Mouse (Mus musculus) thymus, postnatal 0 days (tissue): ENCODE results near the gene Sdk1. TPM values are rescaled to one million over a fixed set of nuclear protein-coding genes. Genes with fewer than 3 reads are reported as not detected.
"Not testable (repeated sequence)": the region's sequence is repeated elsewhere in the genome, so short reads cannot be mapped to it uniquely, and the experiment has no call there.

Experiments used
- DNase-seq: peaks from one replicate; pipeline ENCODE4 v3.0.0-alpha.2; 2015; ENCODE audit warnings: low spot score
- polyA plus RNA-seq: library from polyadenylated mRNA; unstranded; fragments of >200 nt; fragmentation: Nextera tagmentation; extraction: Ambion mirVana; gene quantifications from 2 replicates; pipeline ENCODE4 v1.2.1, GENCODE M21; 2015

Gene Sdk1
- polyA plus RNA-seq, 1 experiment from 2014 or later: 0.55 TPM

DNA sequence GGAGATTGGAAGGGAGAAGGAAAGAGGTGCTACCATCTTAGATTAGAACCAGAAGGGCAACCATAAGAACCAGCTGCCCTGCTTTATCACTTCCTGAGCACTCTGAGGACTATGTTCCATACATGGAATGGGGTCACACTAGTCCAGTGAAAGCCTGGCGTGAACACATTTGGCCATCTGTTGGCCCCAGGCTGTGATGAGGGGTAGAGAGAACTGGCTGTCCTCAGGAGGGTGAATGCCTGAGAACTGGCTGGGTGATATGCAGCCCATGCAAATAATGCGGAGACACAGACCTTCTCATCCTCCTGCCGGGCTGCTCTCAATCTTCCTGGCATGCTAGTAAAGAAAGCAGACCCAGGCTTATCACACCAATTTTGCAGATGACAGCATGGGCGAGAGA lies 384.1 kb downstream of the Sdk1 start:
- DNase-seq: no peak

DNA sequence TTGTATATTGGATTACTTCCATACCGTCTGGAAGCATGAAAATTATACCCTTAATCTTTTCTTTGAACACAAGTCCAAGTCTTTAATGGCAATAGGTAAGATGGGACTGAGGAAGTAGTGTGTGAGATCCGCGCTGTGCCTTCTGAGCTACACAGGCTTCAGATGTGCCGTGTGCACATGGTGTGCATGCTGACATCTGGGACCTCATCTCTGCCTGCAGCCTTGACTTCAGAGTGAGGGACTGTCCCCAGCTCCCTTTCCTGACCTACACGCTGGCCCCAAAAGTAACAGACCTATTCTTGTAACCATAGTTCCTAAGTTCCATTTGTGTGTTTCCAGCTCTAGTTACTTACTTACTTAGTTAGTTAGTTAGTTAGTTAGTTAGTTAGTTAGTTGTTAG lies 390.4 kb downstream of the Sdk1 start:
- no peak for DNase-seq

GRCm38 (mm10) chr5:141633271-141633670 lies 392.0 kb downstream of the Sdk1 start:
- no peak for DNase-seq

GRCm38 (mm10) chr5:141636406-141636805 lies 395.1 kb downstream of the Sdk1 start:
- DNase-seq: no peak

GRCm38 (mm10) chr5:141637054-141637453 lies 395.8 kb downstream of the Sdk1 start:
- DNase-seq: not testable (repeated sequence)

GRCm38 (mm10) chr5:141645671-141646070 lies 404.4 kb downstream of the Sdk1 start:
- DNase-seq: no peak

DNA sequence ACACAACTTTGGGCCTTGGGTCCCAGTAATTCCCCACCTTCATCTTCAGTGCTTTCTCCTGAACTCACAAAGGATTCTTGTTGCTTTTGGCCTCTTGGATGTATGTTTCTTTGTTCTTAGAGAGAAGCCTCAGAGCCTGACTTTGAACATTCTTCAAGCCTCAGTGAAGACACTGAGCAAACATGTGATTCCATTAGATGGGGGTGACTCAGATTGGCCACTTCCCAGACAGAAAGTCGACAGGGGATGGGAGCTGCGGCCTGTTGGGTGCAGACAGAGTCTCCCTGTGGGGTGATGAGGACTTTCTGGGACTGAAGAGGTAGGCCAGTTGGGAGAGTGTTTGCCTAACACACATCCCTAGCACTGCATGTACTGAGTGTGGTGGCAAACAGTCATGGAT lies 405.3 kb downstream of the Sdk1 start:
- no peak for DNase-seq

DNA sequence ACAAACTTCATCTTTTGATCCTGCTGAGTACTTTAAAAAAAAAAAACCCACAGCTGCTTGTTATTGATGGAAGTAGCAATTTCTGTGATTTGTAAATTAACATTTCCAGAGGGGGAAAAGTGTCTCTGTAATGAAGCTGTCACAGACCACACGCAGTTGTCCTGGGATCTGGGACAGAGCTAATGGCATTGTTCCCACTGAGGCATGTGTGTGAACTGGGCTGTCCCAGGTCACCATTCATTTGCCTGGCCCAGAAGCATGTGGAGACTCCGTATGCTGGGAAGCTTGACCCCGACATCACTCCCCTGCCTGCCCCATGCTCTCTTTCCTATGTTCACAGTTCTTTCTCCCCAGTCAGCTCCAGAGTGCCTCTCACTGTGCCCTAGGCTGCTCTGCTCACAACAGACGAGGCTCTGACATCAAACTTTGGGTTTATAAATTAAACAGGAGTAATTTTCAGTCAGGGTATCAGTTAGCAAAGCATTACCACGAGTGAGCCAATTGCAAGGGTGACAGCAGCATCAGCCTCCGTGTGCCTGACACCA lies 408.6 kb downstream of the Sdk1 start:
- no peak for DNase-seq

- DNase-seq: no peak
Observed at GRCm38 (mm10) chr5:141651690-141652377, 410.5 kb downstream of the Sdk1 start.

- no peak for DNase-seq
Observed at GRCm38 (mm10) chr5:141676371-141676770, 435.1 kb downstream of the Sdk1 start.

DNA sequence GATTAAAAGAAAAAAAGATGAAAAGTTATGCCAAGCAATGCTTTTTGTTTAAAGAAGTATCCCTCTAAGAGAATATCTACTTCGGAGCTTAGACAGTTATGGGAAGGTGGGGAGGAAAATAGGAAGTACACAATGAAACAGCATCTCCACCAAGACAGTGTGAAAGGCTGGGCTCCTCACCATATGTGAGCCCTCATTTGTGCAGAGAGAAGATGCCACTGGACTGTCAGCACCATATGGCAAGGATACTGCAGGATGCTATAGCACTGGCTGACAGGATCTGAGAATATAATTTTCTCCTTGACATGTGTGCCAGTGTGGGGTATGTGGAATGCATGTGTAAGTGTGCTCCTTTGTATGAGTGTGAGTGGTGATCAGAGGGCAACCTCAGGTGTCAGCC lies 435.7 kb downstream of the Sdk1 start:
- DNase-seq: no peak

DNA sequence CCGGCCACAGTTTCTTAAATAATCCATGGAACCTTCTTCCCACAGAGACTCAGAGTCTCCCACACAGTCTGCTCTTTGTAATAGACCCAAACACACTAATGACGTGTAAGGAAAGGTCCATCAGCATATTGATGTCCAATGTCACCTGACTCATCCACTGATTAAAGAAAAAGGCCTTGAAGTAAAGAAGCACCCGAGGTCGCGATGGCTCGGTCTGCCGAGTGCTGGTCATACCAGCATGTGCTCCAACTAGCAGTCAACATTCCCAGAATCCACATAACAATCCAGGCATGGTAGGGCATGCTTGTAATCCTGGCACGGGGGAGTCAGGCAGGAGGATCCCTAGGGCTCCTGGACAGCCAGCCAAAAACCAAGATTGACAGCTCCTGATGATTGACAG lies 436.6 kb downstream of the Sdk1 start:
- DNase-seq: no peak

DNA sequence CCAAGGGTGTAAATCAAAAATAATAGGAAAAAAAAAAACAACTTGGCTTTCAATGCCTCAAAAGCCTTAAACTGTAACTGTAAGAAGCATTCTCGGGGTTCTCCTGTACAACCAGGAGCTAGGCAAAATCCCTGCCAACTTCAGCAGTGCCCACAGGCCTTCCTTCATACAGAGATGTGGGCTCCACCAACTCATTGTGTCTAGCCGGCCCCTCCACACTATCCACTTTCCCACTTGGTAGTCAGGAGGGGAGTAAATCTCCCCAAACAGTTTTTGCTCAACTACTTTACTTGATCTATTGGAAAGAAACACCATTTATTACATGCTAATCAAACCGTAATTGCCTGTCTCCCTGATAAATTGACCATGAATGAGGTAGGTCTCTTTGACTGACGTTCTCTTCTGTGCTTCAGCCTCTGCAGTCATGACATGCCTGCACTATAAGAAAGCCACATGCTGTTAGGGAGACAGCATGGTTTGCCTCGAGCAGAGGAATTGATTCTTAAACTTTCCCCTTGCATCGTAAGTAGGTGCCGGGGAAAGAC lies 445.7 kb downstream of the Sdk1 start:
- no peak for DNase-seq

DNA sequence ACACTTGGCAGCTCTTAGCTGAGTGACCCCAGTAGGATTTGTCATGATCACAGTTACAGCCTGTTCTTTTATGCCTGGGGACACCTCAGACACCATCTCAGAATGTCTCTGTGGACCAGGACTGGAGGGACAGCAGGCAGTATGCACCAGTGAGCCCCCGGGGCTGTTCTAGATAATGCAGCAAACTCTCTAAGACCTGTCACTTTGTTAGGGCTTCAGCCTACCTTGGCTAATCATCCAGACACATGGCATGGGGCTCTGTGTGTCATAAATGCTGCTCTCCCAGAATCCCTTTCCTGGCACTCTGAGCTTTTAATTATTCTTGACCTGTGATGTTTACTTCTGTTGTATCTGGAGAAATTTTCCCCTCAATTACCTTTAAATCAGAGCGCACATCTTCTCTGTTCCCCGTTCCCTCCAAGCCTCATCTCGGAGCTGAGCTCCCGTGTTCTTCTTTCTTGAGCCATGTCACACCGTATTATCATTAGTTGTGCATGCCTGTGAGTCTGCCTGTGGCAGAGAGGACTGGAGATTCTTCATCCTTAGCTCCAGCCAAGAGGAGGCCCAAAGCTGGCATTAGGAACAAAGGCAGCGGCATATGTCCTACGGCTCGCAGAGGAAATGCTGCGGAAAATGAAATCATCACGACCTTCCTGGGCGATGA lies 448.3 kb downstream of the Sdk1 start:
- no peak for DNase-seq

DNA sequence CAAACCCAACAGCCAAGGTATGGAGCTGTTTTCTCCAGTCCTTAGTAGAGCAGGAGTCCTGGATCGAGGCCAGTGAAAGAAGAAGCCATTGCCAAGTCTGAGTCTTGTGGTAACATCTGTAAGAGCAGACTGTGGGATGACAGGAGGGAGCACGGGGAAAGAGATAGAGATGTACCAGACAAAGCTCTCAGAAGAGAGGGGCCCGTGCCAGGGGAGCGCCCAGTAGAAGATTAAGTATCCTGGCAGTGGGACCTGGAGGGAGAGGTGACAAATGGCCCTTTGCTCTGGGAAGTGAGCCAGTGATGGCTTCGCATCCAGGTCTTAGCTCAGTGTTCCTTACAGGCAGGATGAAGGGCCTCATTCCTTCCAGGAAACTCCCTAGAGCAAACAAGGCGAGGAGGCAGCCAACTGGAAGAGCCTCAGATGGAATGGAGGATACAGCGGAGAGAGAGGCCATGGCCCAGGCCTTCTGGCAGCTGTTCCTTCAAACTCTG lies 450.2 kb downstream of the Sdk1 start:
- DNase-seq: no peak

DNA sequence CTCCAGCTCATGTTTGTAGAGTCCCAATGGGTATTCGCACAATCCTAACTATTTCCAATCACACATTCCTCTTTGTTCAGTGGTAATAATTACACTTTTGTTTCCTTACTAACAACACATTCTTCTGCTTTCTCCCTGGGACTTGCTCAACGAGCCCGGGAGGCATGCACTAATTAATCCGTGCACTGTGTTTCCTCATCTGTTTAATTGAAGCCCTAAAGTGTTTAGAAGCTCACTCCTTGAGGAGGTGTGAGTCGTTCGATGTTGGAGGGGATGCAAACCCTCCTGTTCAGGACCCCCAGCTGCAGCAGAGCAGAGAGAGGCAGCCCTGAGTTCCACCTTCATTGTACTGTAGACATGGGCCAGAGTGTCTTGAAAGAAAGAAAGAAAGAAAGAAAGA lies 452.4 kb downstream of the Sdk1 start:
- no peak for DNase-seq

DNA sequence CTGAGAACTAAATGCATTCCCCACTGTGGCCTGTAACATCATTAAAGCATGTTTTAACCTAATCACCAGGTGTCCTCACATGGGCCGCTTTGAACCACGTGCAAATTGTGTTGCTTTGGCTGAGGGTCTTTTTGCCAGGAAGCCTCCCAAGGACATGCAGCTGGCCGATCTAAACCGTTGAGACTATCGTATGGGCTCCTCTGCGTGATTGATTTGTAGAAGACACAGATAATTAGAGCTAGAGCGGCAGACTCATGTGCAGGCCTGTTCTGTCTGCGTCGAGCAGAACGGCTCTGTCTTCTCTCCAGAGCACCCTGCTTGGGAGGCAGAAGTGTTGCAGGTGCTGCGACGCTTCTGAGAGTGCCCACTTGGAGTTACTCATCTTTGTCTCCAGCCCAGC lies 453.6 kb downstream of the Sdk1 start:
- no peak for DNase-seq

GRCm38 (mm10) chr5:141698406-141698805 lies 457.1 kb downstream of the Sdk1 start:
- DNase-seq: no peak

GRCm38 (mm10) chr5:141720751-141721150 lies 479.5 kb downstream of the Sdk1 start:
- DNase-seq: no peak

GRCm38 (mm10) chr5:141727968-141728367 lies 486.7 kb downstream of the Sdk1 start:
- DNase-seq: no peak

DNA sequence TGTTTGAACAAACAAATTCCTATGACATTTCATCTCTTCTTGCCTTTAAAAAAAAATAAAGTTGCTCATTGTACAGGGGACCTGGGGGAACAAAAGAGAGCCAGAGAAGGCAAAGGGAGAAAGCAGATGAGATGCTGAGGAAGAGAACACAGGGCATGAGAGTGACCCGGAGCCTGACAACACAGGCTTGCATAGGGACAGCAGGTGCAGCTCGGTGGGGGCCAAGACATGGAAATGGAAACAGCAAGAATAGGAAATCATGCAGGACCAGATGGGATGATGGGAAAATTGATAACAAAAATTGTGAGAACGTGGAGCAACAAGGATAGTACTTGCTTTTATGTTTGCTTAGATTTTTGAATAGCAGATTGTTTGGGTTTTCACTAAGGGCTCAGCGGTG lies 488.7 kb downstream of the Sdk1 start:
- DNase-seq: no peak

GRCm38 (mm10) chr5:141738725-141739124 lies 497.4 kb downstream of the Sdk1 start:
- DNase-seq: no peak
